Mouse (Mus musculus): Measurements from ENCODE around the gene Gprasp2. TPM values are rescaled to one million over a fixed set of nuclear protein-coding genes. Genes with fewer than 3 reads are reported as not detected.
"Not testable (repeated sequence)": the region's sequence is repeated elsewhere in the genome, so short reads cannot be mapped to it uniquely, and the experiment has no call there.

Gprasp2 gene
- polyA plus RNA-seq, 1 experiment from 2014 or later, result 21.5 TPM

GRCm38 (mm10) chrX:135805780-135806179 lies 33.1 kb upstream of the Gprasp2 start:
- Histone ChIP-seq H3K4me1 (ENCODE audit: control insufficient read depth in 2 of 2, insufficient read depth in 2 of 2, low read length in 2 of 2) (no peaks in the 10 kb centered on the region), H3K9ac (ENCODE audit: low read length) (no peak overlapping the region), H3K9me3 (ENCODE audit: control insufficient read depth, low read length) (no peaks in the 10 kb centered on the region), H3K4me2 (ENCODE audit: low read length) (no peak overlapping the region), H3K27me3 (ENCODE audit: control insufficient read depth, insufficient read depth, low read length) (no peaks in the 10 kb centered on the region), H3K4me3 (ENCODE audit: control insufficient read depth in 1 of 2, insufficient read depth in 1 of 2, low read depth in 1 of 2, low read length in 2 of 2) (no peak overlapping the region), H3K27ac (replicated peaks in 1 of 2; ENCODE audit: control insufficient read depth in 1 of 2, insufficient read depth in 1 of 2, low read depth in 2 of 2, low read length in 2 of 2) (no peak overlapping the region), H3K36me3 (ENCODE audit: control insufficient read depth, insufficient read depth, low read length) (peaks cover 15% of the 10 kb centered on the region; the same call in 1 of the 2 replicates)
- ATAC-seq (ENCODE audit: insufficient number of reproducible peaks, insufficient read depth, low FRiP score, low read depth), result no peak
- WGBS, result 14% methylated on average over 1 of the region's 1 CpGs

GRCm38 (mm10) chrX:135835896-135836295 lies 2.9 kb upstream of the Gprasp2 start:
- H3K27me3 ChIP-seq (ENCODE audit: control insufficient read depth, insufficient read depth, low read length); H3K4me2 ChIP-seq (ENCODE audit: low read length); H3K4me3 ChIP-seq (ENCODE audit: control insufficient read depth in 1 of 2, insufficient read depth in 1 of 2, low read depth in 1 of 2, low read length in 2 of 2); H3K27ac ChIP-seq (replicated peaks in 1 of 2; ENCODE audit: control insufficient read depth in 1 of 2, insufficient read depth in 1 of 2, low read depth in 2 of 2, low read length in 2 of 2); H3K9ac ChIP-seq (ENCODE audit: low read length); H3K4me1 ChIP-seq (ENCODE audit: control insufficient read depth in 2 of 2, insufficient read depth in 2 of 2, low read length in 2 of 2); H3K36me3 ChIP-seq (ENCODE audit: control insufficient read depth, insufficient read depth, low read length); ATAC-seq (ENCODE audit: insufficient number of reproducible peaks, insufficient read depth, low FRiP score, low read depth); H3K9me3 ChIP-seq (ENCODE audit: control insufficient read depth, low read length): not testable (repeated sequence)
- WGBS, result 9% methylated on average over 1 of the region's 1 CpGs

GRCm38 (mm10) chrX:135837896-135838295 lies 938 bp upstream of the Gprasp2 start:
- WGBS, result 55% methylated on average over 2 of the region's 2 CpGs
- ATAC-seq (ENCODE audit: insufficient number of reproducible peaks, insufficient read depth, low FRiP score, low read depth), result no peak
- no peak overlapping the region for H3K27ac ChIP-seq (replicated peaks in 1 of 2; ENCODE audit: control insufficient read depth in 1 of 2, insufficient read depth in 1 of 2, low read depth in 2 of 2, low read length in 2 of 2)
- no peak overlapping the region for H3K4me2 ChIP-seq (ENCODE audit: low read length)
- no peaks in the 10 kb centered on the region for H3K9me3 ChIP-seq (ENCODE audit: control insufficient read depth, low read length)
- no peaks in the 10 kb centered on the region; a peak in 1 of 4 replicates for H3K4me1 ChIP-seq (ENCODE audit: control insufficient read depth in 2 of 2, insufficient read depth in 2 of 2, low read length in 2 of 2)
- H3K36me3 ChIP-seq (ENCODE audit: control insufficient read depth, insufficient read depth, low read length), result 0 out of 2 replicates have a peak, but pooled peaks cover 10% of the 10 kb centered on the region
- no peak overlapping the region for H3K9ac ChIP-seq (ENCODE audit: low read length)
- H3K27me3 ChIP-seq (ENCODE audit: control insufficient read depth, insufficient read depth, low read length), result no peaks in the 10 kb centered on the region
- H3K4me3 ChIP-seq (ENCODE audit: control insufficient read depth in 1 of 2, insufficient read depth in 1 of 2, low read depth in 1 of 2, low read length in 2 of 2), result no peak overlapping the region

- not testable (repeated sequence) for H3K4me1 ChIP-seq (ENCODE audit: control insufficient read depth in 2 of 2, insufficient read depth in 2 of 2, low read length in 2 of 2); H3K27ac ChIP-seq (replicated peaks in 1 of 2; ENCODE audit: control insufficient read depth in 1 of 2, insufficient read depth in 1 of 2, low read depth in 2 of 2, low read length in 2 of 2); H3K27me3 ChIP-seq (ENCODE audit: control insufficient read depth, insufficient read depth, low read length); H3K36me3 ChIP-seq (ENCODE audit: control insufficient read depth, insufficient read depth, low read length); H3K9me3 ChIP-seq (ENCODE audit: control insufficient read depth, low read length); ATAC-seq (ENCODE audit: insufficient number of reproducible peaks, insufficient read depth, low FRiP score, low read depth)
- peak overlapping the region; percentile 70 for H3K9ac ChIP-seq (ENCODE audit: low read length)
- peak overlapping the region; percentile 47 to 63 for H3K4me3 ChIP-seq (ENCODE audit: control insufficient read depth in 1 of 2, insufficient read depth in 1 of 2, low read depth in 1 of 2, low read length in 2 of 2)
- WGBS, result 21% methylated on average over 16 of the region's 17 CpGs
- H3K4me2 ChIP-seq (ENCODE audit: low read length), result peak overlapping the region; percentile 72
Observed at GRCm38 (mm10) chrX:135839397-135840391, 860 bp downstream of the Gprasp2 start.

GRCm38 (mm10) chrX:135866806-135867205 lies 28.0 kb downstream of the Gprasp2 start:
- H3K4me2 ChIP-seq (ENCODE audit: low read length); H3K9me3 ChIP-seq (ENCODE audit: control insufficient read depth, low read length); H3K9ac ChIP-seq (ENCODE audit: low read length); ATAC-seq (ENCODE audit: insufficient number of reproducible peaks, insufficient read depth, low FRiP score, low read depth); H3K36me3 ChIP-seq (ENCODE audit: control insufficient read depth, insufficient read depth, low read length); H3K27me3 ChIP-seq (ENCODE audit: control insufficient read depth, insufficient read depth, low read length); H3K27ac ChIP-seq (replicated peaks in 1 of 2; ENCODE audit: control insufficient read depth in 1 of 2, insufficient read depth in 1 of 2, low read depth in 2 of 2, low read length in 2 of 2); H3K4me1 ChIP-seq (ENCODE audit: control insufficient read depth in 2 of 2, insufficient read depth in 2 of 2, low read length in 2 of 2); H3K4me3 ChIP-seq (ENCODE audit: control insufficient read depth in 1 of 2, insufficient read depth in 1 of 2, low read depth in 1 of 2, low read length in 2 of 2): not testable (repeated sequence)
- 75% methylated on average over 8 of the region's 9 CpGs for WGBS

GRCm38 (mm10) chrX:135876679-135877078 lies 37.8 kb downstream of the Gprasp2 start:
- Histone ChIP-seq H3K27me3 (ENCODE audit: control insufficient read depth, insufficient read depth, low read length) (no peaks in the 10 kb centered on the region), H3K4me3 (ENCODE audit: control insufficient read depth in 1 of 2, insufficient read depth in 1 of 2, low read depth in 1 of 2, low read length in 2 of 2) (no peak overlapping the region), H3K4me2 (ENCODE audit: low read length) (no peak overlapping the region), H3K4me1 (ENCODE audit: control insufficient read depth in 2 of 2, insufficient read depth in 2 of 2, low read length in 2 of 2) (no peaks in the 10 kb centered on the region), H3K9me3 (ENCODE audit: control insufficient read depth, low read length) (no peaks in the 10 kb centered on the region), H3K36me3 (ENCODE audit: control insufficient read depth, insufficient read depth, low read length) (no peaks in the 10 kb centered on the region), H3K9ac (ENCODE audit: low read length) (no peak overlapping the region), H3K27ac (replicated peaks in 1 of 2; ENCODE audit: control insufficient read depth in 1 of 2, insufficient read depth in 1 of 2, low read depth in 2 of 2, low read length in 2 of 2) (no peak overlapping the region)
- no peak for ATAC-seq (ENCODE audit: insufficient number of reproducible peaks, insufficient read depth, low FRiP score, low read depth)
- 65% methylated on average over 1 of the region's 1 CpGs for WGBS

- no peak for ATAC-seq (ENCODE audit: insufficient number of reproducible peaks, insufficient read depth, low FRiP score, low read depth)
- no peak overlapping the region for H3K27ac ChIP-seq (replicated peaks in 1 of 2; ENCODE audit: control insufficient read depth in 1 of 2, insufficient read depth in 1 of 2, low read depth in 2 of 2, low read length in 2 of 2)
- H3K4me3 ChIP-seq (ENCODE audit: control insufficient read depth in 1 of 2, insufficient read depth in 1 of 2, low read depth in 1 of 2, low read length in 2 of 2), result no peak overlapping the region
- H3K9me3 ChIP-seq (ENCODE audit: control insufficient read depth, low read length), result no peaks in the 10 kb centered on the region
- 94% methylated on average over 1 of the region's 1 CpGs for WGBS
- no peaks in the 10 kb centered on the region for H3K36me3 ChIP-seq (ENCODE audit: control insufficient read depth, insufficient read depth, low read length)
- H3K4me2 ChIP-seq (ENCODE audit: low read length), result no peak overlapping the region
- H3K4me1 ChIP-seq (ENCODE audit: control insufficient read depth in 2 of 2, insufficient read depth in 2 of 2, low read length in 2 of 2), result no peaks in the 10 kb centered on the region
- H3K9ac ChIP-seq (ENCODE audit: low read length), result no peak overlapping the region
- H3K27me3 ChIP-seq (ENCODE audit: control insufficient read depth, insufficient read depth, low read length), result no peaks in the 10 kb centered on the region
Observed at GRCm38 (mm10) chrX:135879626-135880025, 40.8 kb downstream of the Gprasp2 start.

Data from heart, embryonic 14.5 days (tissue).